32 mouse cellular contexts compared by ENCODE assay signal in genomic region chr7:126411061-126411460, GRCm38 (mm10). TPM values are rescaled to one million over a fixed set of nuclear protein-coding genes. Genes with fewer than 3 reads are reported as not detected.
"Had no signal": no experiment of that assay in that cellular context is flagged by ENCODE, and none has a peak within 500 bp of the region (broad histone marks: within the 10 kb centered on the region; RNA-seq: fewer than 3 reads in every experiment).

No protein-coding gene starts in this region.

- DNase-seq: left cerebral cortex, postnatal 4 days; liver; liver, embryonic 13.5 days; liver, postnatal 0 days; lung, adult 18-20 months; lung, adult 2 months; lung, embryonic 14.5 days; lung, postnatal 10 days; lung, postnatal 14 days; lung, postnatal 36 days; lung, postnatal 4 days; midbrain, embryonic 14.5 days had no signal

RNA-seq across cellular contexts. Expression of gene Cd19, which starts 3.6 kb away (rescaled TPM):
- total RNA-seq: left cerebral cortex, adult 2 months; left cerebral cortex, adult 8-10 months; left cerebral cortex, postnatal 10 days; left cerebral cortex, postnatal 14 days; left cerebral cortex, postnatal 25 days; left cerebral cortex, postnatal 36 days; megakaryocyte progenitor cell, adult 5-6 weeks; midbrain, postnatal 0 days had no signal
- polyA plus RNA-seq: limb, embryonic 10.5 days; limb, embryonic 11.5 days; limb, embryonic 12.5 days; limb, embryonic 13.5 days; liver, embryonic 11.5 days; liver, embryonic 12.5 days; lung, embryonic 14.5 days; lung, embryonic 15.5 days; midbrain, embryonic 11.5 days; midbrain, embryonic 12.5 days; midbrain, embryonic 13.5 days; midbrain, embryonic 14.5 days; midbrain, embryonic 15.5 days; midbrain, embryonic 16.5 days had no signal

RNA-seq across cellular contexts. Expression of gene Lat, which starts 41.7 kb away (rescaled TPM):
- total RNA-seq: midbrain, postnatal 0 days had no signal
